Mouse (Mus musculus) forelimb bud, embryonic 11.5 days (tissue): ENCODE measurements at regions not wholly inside any gene's neighbourhood (a gene's known extent, or its start where the extent isn't known, plus 50 kb on each side); places are given as distances from the start of the nearest gene placed in this dataset.

Source experiments
- DNase-seq: peaks from one replicate; pipeline ENCODE4 v3.0.0-alpha.2; 2012; ENCODE audit warnings: low read depth, low spot score

GRCm38 (mm10) chr8:12136178-12136455, 142.5 kb upstream of the A230072I06Rik start:
- DNase-seq: no peak

DNA sequence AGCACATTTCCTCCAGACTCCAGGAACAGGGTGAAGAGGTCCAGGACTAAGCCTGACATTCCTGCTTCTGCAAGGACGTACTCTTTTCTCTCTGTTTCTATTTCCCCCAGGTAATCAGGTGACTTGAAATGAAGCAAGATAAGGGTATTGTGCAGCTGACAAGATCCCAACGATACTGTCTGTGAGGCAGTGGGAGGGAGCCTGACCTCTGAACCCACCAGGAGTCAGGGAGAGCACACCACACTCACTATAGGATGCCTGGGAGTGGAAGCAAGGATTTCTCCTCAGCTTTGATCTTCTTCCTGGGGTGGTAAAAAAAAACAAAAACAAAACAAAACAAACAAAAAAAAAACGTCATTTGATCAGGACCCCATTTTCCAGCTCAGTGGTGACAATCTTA, 141.1 kb upstream of the A230072I06Rik start:
- no peak for DNase-seq

- DNase-seq: no peak
Observed at GRCm38 (mm10) chr8:12137913-12138312, 140.7 kb upstream of the A230072I06Rik start.

DNA sequence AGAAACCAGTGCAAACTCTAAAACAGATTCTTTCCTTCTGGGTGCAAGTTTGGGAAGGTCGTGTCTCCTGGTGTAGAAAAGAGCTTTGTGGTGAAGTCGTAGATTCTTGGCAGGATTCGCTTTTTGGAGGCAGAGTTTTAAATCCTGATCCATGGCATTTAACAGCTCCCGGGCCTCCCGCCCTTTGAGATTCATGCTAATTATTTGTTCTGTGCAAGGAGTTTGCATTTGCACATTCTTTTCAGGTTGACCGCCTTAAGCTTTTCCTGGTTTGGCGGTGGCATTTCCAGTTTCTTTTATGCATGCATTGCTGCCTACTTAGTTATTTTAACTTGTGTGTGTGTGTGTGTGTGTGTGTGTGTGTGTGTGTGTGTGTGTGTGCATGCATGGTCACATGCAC, 126.9 kb upstream of the A230072I06Rik start:
- DNase-seq: no peak

GRCm38 (mm10) chr8:12152825-12153224, 125.8 kb upstream of the A230072I06Rik start:
- no peak for DNase-seq

- DNase-seq: no peak
Observed at GRCm38 (mm10) chr8:12156893-12157292, 121.7 kb upstream of the A230072I06Rik start.

DNA sequence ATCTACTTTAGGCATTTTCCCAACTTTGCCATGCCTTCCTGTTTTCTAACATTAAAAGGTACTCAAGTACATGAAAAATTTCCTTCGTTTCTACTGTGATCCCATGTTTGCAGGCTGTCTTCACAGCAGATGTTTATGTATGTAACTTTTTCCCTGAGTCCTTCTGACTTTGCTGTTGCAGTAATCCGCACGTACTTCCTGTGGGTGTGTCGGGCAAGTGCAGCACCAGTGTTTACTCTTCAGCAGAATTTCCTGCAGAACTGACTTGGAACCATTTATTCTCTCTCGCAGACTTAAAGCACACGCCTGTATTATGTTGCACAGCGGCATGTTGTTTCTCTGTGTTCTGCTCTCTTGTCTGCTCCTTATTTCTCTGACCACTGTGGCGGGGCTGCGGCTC, 120.4 kb upstream of the A230072I06Rik start:
- DNase-seq: no peak

GRCm38 (mm10) chr8:12162921-12163705, 115.5 kb upstream of the A230072I06Rik start:
- peak; percentile 7 for DNase-seq

DNA sequence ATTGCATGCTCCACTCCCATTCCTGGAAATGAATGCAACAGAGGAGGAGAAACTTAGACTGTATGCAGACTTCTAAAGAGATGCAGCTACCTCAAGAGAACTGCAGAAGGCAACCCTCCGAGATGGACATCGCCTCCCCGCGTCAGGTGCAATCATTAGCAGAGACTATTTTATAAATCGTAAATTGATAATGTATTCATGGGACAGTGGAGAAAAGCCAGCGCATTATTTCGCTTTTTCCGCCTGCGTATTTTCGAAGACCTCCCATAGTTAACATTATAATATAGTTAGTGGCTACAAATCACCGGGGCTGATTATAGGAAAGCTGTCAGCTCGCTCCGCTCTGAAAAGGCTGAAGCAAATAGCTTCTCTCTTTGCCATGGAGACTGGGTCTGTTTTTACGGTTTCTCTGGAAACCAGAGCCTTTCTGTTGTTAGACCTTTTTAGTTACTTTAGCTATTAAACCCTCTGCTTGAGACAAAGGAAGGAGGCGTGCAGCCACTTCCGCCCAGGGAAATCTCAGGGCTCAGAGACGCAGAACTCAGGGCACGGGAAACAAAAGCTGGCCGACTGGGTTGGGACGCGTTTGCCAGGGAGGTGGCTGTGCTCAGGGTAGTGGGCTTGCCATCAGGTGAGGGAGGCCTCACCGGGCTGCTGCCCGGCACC, 113.0 kb upstream of the A230072I06Rik start:
- peak; percentile 24 for DNase-seq

- DNase-seq: no peak
Observed at GRCm38 (mm10) chr8:12171788-12172187, 106.8 kb upstream of the A230072I06Rik start.

- no peak for DNase-seq
Observed at GRCm38 (mm10) chr8:12175496-12175895, 103.1 kb upstream of the A230072I06Rik start.

- no peak for DNase-seq
Observed at GRCm38 (mm10) chr8:12184666-12185065, 94.0 kb upstream of the A230072I06Rik start.

DNA sequence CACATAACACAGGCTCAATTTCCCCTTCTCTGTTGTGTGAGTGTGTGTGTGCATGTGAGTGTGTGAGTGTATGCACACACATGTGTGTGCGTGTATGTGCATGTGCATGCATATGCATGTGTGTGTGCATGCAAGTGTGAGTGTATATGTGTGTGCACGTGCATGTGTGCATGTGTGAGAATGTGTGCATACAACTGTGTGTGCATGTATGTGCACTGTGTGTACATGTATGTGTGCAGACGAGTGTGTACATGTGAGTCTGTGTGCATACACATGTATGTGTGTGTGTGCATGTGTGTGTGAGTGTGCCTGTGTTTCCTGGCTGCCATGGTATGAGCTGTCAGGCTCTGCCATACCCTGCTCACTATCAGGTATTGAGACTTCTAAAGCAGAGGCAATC, 91.3 kb upstream of the A230072I06Rik start:
- DNase-seq: no peak

DNA sequence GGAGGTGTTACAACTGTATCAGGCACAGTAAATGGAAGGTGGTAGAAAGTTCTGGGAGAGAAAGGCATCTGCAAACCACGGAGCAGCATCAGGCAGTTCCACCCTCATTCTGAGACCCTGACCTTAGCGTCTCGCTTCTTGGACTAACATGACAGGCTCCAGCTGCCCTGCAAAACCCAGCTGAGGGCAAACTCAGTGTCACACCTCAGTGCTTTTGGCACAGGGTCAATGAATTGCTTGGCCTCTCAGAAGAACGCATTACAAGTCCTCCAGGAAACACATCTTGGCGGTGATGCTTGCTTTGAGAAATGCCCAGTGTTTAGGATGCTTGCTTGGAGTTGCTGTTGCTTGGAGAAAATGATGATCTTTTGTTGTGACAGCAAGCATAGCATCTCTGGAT, 90.2 kb upstream of the A230072I06Rik start:
- DNase-seq: no peak

DNA sequence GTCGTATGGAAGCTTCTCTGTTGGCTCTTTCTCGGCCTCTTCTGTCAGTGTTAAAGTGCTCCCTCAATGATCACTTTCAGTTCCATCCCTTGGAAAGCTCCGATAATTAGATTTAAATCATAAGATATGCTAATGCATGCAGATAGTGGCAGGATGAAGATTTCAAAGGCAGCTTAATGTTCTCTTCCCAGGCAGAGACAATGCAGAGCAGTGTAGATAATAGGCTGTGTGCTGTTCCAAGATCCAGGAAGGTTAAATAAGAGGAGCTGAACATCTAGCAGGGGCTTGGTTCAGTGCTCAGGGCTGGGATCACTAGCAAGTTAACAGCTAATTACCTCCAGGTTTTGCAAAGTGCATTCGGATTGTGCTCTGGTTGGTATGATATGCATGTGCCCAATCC, 89.7 kb upstream of the A230072I06Rik start:
- DNase-seq: no peak

DNA sequence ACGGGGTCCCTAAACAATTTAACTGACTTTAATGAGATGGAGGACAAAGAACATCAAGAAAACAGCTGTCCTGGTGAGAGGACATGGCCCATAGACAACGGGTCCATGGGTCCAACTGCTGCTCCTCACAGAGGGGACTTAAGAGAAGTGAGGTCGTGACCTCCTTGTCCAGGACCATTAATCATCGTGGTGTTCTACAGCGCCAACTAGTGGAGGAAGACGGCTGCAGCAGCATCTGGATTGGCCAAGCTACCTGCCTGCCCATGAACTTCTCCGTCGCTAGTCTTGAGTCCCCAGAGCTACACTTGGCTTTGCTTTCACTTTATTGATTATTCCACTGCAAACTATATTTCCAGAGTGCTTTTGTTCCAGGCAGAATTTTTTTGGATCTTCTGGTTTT, 86.6 kb upstream of the A230072I06Rik start:
- DNase-seq: peak; percentile 21

DNA sequence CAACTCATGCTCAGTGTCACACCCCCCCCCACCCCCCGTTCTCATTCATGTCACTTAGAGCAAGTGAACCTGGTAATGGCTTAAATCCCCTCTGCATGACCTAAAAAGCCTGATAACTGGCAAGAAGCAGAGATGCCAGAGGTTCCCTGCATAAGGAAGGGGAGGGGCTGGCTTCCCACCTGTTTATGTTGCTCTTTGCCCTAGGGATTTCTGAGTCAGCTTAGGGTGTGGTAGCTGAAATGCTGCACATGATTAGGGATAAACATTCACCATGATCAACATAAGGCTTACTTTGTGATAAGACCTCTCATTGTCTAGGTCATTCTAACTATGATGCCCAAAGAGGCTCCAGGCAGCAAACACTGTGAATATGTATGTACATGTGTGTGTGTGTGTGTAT, 72.7 kb upstream of the A230072I06Rik start:
- DNase-seq: no peak

GRCm38 (mm10) chr8:12207412-12207811, 71.2 kb upstream of the A230072I06Rik start:
- DNase-seq: no peak

- no peak for DNase-seq
Observed at GRCm38 (mm10) chr8:12213774-12214173, 64.8 kb upstream of the A230072I06Rik start.

GRCm38 (mm10) chr8:12214205-12215019, 64.2 kb upstream of the A230072I06Rik start:
- no peak for DNase-seq

DNA sequence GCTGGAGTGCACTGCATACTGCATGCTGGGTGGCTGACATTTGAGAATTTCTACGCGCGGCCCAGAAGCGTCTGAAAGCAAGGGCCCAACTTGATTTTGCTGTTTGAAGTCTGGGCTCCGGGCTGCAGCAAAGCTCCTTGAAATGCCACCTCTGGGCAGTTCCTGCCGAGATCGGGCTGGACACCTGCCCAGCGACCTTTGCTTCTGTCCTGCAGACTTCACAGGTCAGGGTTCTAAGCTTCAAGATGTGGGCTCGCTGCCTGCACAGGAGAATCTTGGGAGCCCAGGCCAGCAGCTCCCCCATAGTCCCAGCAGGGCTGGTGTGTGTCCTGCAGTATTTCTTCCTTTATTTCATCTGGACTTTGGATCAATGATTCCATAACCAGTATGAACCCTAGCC, 57.1 kb upstream of the A230072I06Rik start:
- DNase-seq: no peak

DNA sequence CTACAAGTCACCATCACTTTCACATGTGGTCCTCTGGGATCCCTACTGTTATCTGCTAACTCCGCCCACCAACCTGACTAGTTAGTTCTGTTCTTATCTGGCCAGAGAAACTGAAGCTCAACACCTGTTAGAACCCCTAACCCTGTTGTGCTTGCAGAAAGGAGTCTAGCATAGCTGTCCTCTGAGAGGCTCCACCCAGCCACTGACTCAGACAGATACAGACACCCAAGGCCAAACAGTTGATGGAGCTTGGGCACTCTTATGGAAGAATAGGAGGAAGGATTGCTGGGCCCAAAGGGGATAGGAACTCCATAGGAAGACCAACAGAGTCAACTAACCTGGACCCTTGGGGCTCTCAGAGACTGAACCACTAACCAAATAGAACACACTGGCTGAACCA, 55.2 kb upstream of the A230072I06Rik start:
- no peak for DNase-seq
